Mouse (Mus musculus): ENCODE data around the gene Tbc1d1. TPM values are rescaled to one million over a fixed set of nuclear protein-coding genes. Genes with fewer than 3 reads are reported as not detected.
A peak's percentile ranks its signal among the peaks of the same experiment; 100 is the strongest.

Gene Tbc1d1
- polyA plus RNA-seq, 1 experiment from 2014 or later, result 32.3 TPM

DNA sequence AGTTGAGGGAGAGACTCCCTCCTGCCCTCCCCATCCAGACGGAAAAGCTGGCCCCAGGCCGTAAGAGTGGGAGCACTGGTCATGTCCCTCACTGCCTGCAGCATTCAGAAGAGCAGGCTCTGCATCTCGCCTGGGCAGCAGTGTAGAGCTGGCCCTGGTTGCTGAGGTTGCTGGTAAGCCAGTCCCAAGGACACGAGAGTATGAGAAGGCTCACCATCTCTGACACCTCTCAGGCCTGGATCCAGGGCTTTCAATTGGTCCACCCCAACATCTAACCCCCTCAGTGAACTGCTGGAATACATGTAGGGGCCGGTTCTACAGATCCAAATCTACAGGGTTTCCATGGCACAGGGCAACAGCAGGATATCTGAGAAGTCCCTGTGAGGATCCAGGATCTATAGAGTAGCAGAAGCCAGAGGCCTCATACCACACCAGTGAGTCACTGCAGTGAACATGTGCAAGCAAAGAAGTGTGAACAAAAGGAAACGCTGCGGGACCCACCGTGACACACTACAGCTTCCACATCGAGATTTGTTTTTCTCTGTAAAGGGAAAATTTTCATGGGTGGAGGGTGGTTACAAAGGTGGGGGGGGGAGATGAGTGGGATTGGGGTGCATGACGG, 9.6 kb upstream of the Tbc1d1 start:
- ATAC-seq, result 0 out of 2 replicates have a peak, but pooled peaks have one; percentile 5
- no peak overlapping the region for H3K9ac ChIP-seq
- H3K9me3 ChIP-seq, result no peaks in the 10 kb centered on the region
- H3K27ac ChIP-seq, result no peak overlapping the region
- H3K4me3 ChIP-seq (replicated peaks), result no peak overlapping the region
- no peaks in the 10 kb centered on the region for H3K36me3 ChIP-seq
- no peak overlapping the region for H3K4me2 ChIP-seq (replicated peaks)
- no peaks in the 10 kb centered on the region for H3K27me3 ChIP-seq (replicated peaks)
- no peaks in the 10 kb centered on the region for H3K4me1 ChIP-seq (replicated peaks)
- 70% methylated on average over 10 of the region's 10 CpGs for WGBS

DNA sequence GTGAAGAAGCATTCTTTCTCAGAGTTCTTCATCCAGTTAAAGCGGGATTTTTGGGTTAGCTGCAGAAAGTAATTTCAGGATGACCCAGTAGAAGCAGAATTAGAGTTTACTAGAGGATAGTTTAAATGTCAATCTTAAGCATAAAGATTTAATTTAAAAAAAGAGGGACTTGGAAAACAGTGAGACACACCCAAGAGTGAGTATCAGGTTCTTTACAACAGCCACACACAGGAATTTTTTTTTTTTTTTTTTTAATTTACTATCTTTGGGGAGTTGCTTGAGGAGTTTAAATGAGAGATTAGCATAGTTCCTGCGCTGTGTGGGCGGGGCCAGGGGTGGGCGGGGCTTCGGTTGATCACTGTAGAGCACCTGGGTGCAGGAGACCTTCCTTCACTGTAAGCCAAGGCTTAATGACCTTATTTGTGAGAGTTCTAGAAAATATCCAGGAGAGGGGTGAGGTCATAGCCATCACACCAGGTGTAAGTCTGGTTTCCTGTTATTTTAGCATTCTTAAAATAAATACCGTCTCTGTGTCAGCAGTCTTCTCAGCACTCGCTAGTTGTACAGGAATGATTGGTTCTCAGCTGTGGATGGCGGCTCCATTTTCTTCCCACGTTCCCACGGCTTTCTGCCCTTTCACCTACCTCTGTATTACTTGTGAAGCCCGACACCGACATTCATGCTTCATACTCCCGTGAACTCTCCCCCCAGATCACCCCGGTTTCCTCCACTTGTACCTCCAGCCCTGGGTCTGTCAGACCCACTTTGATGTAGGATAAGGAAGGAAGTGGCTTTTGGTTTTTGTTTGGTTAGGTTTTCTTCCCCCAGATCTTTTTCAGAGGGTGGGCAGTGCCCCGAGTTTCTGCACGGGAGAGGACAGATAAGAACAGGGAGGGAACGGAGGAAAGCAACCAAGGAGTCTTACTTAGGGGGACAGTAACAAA, 6.6 kb upstream of the Tbc1d1 start:
- no peaks in the 10 kb centered on the region for H3K36me3 ChIP-seq
- ATAC-seq, result peak; percentile 84
- H3K4me3 ChIP-seq (replicated peaks), result 0 out of 2 replicates have a peak overlapping the region, but pooled peaks have one; percentile 0
- no peak overlapping the region for H3K27ac ChIP-seq
- WGBS, result 17% methylated on average over 17 of the region's 17 CpGs
- H3K4me2 ChIP-seq (replicated peaks), result peak overlapping the region; percentile 53
- H3K9me3 ChIP-seq, result no peaks in the 10 kb centered on the region
- no peaks in the 10 kb centered on the region for H3K27me3 ChIP-seq (replicated peaks)
- no peak overlapping the region for H3K9ac ChIP-seq
- no peaks in the 10 kb centered on the region for H3K4me1 ChIP-seq (replicated peaks)

DNA sequence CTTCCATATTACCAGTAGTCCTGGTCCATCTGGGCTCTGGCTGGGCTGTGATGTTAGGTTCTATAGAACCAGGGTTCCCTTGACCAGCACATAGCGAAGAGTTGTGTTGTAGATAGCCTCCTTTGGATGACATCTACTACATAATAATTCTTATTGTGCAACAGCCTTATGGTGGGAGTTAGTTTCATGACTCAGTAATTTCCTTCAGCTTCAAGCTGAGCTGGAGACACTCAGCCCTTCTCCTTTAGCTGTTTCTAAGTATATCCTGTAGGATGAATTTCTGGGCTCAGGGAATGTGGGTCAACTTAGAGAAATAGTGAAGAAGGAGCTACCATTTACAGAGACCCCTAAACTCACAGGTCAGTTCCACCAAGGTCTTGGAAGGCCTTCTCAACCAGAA, 2.8 kb upstream of the Tbc1d1 start:
- H3K36me3 ChIP-seq, result no peaks in the 10 kb centered on the region
- no peak overlapping the region for H3K4me2 ChIP-seq (replicated peaks)
- H3K27me3 ChIP-seq (replicated peaks), result no peaks in the 10 kb centered on the region; the same call in 1 of the 2 replicates
- no peak for ATAC-seq
- H3K4me3 ChIP-seq (replicated peaks), result no peak overlapping the region
- H3K9ac ChIP-seq, result no peak overlapping the region
- H3K4me1 ChIP-seq (replicated peaks), result peaks cover 10% of the 10 kb centered on the region; the same call in 1 of the 2 replicates
- H3K27ac ChIP-seq, result no peak overlapping the region
- no peaks in the 10 kb centered on the region for H3K9me3 ChIP-seq
- 87% methylated on average over 1 of the region's 1 CpGs for WGBS

DNA sequence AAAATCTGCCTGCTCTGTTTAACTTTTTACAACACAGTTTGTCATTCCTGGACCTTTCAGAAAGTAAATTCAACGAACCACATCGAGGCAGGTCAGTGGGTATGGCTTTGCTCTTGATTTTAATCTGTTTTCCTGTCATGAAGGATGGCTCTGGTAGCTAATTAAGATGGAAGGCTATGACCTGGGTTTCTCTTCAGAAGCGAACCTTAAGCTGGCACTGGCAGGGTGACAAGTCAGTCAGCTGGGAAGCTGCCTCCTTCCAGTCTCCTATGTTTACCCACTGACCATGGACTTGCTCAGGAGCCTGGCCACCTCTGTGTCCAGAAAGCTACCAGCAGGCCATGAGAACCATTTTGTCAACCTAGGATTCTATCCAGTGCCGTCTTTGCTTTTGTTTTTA, 474 bp downstream of the Tbc1d1 start:
- WGBS, result 26% methylated on average over 4 of the region's 4 CpGs
- H3K27ac ChIP-seq, result peak overlapping the region; percentile 86
- H3K9me3 ChIP-seq, result no peaks in the 10 kb centered on the region
- H3K4me3 ChIP-seq (replicated peaks), result 0 out of 2 replicates have a peak overlapping the region, but pooled peaks have one; percentile 1
- ATAC-seq, result no peak
- H3K9ac ChIP-seq, result no peak overlapping the region
- no peaks in the 10 kb centered on the region; the same call in 1 of the 2 replicates for H3K27me3 ChIP-seq (replicated peaks)
- no peaks in the 10 kb centered on the region for H3K36me3 ChIP-seq
- H3K4me1 ChIP-seq (replicated peaks), result peaks cover 15% of the 10 kb centered on the region; the same call in 1 of the 2 replicates
- H3K4me2 ChIP-seq (replicated peaks), result peak overlapping the region; percentile 45

DNA sequence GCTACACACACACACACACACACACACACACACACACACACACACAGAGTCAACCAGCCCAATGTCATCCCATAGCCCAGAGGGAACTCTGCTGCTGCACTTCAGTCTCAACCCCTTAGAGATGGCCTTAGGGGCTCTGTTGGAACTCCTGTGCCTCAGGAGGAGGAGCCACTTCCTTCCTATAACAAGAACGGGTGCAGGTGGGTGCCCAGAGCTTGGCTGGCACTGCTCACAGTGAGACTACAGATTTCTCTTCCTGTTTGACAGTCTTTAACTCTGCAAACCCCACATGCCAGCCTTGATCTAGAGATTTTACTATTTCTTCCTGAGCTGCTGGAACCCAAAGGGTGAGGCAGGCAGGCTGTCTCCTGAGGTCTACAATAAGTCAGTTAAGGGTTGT, 1.8 kb downstream of the Tbc1d1 start:
- Histone ChIP-seq H3K27ac (no peak overlapping the region), H3K4me1 (replicated peaks) (peaks cover 15% of the 10 kb centered on the region; the same call in 1 of the 2 replicates), H3K4me3 (replicated peaks) (no peak overlapping the region), H3K36me3 (no peaks in the 10 kb centered on the region), H3K9me3 (no peaks in the 10 kb centered on the region), H3K9ac (no peak overlapping the region), H3K27me3 (replicated peaks) (no peaks in the 10 kb centered on the region; the same call in 1 of the 2 replicates), H3K4me2 (replicated peaks) (0 out of 2 replicates have a peak overlapping the region, but pooled peaks have one; percentile 4)
- 50% methylated on average over 1 of the region's 1 CpGs for WGBS
- no peak for ATAC-seq

DNA sequence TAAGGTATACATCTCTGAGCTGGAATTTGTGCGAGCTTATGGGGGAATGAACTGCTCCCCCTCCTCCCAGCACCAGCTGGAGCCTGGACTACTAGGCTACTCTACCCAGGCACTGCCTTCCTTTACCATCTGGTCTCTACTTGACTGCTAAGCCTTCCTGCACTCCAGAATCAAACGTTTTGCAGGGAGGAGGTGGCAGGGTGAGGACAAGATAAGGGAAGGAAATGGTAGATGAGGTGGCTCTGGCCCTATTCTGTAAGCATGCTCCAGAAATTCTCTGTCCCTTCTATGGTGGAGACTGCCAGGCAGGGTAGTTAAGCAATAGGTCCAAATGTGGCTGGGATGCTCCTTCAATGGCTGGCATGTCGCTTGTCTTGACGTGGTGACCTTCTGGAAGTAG, 2.4 kb downstream of the Tbc1d1 start:
- no peak overlapping the region for H3K9ac ChIP-seq
- H3K4me2 ChIP-seq (replicated peaks), result peak overlapping the region; percentile 98
- ATAC-seq, result no peak
- WGBS, result 55% methylated on average over 4 of the region's 4 CpGs
- H3K4me3 ChIP-seq (replicated peaks), result no peak overlapping the region
- no peak overlapping the region; the same call in 1 of the 2 replicates for H3K27ac ChIP-seq
- H3K4me1 ChIP-seq (replicated peaks), result peaks cover 15% of the 10 kb centered on the region; the same call in 1 of the 2 replicates
- H3K27me3 ChIP-seq (replicated peaks), result no peaks in the 10 kb centered on the region; the same call in 1 of the 2 replicates
- H3K9me3 ChIP-seq, result no peaks in the 10 kb centered on the region
- H3K36me3 ChIP-seq, result no peaks in the 10 kb centered on the region

DNA sequence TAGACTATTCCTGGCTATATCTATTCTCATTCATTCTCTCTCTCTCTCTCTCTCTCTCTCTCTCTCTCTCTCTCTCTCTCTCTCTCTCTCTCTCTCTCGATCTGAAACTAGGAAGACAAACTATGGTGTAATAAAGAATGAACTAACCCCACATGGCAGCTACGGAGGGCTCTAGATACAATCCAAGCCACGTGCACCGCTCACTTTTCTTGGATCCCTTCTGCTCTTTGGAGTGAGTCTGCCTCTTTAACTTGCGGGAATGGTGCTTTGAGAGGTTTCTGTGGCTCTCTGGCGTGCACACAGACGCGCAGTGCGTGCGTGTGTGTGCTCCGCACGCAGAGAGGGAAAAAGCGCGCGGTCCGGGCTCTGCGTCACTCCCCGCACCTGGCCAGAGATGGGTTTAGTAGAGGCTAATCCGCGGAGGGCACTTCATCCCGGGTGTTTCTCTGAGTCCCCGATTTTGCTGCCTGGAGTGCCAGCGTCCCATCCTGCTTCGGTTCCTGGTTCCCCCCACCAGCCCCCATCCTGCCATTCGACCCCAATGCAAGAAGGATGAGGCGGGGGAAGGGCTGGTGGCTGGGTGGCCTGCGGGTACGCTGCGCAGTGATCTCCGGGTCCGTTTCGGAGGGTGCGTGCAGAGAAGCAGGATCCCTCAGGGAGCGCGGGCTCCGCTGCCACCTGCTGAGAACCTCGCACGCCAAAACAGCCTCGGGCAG, 3.1 kb downstream of the Tbc1d1 start:
- Histone ChIP-seq H3K4me2 (replicated peaks) (peak overlapping the region; percentile 98), H3K27me3 (replicated peaks) (no peaks in the 10 kb centered on the region; the same call in 1 of the 2 replicates), H3K9me3 (no peaks in the 10 kb centered on the region), H3K9ac (peak overlapping the region; percentile 67), H3K36me3 (no peaks in the 10 kb centered on the region), H3K4me3 (replicated peaks) (peak overlapping the region; percentile 80), H3K27ac (peak overlapping the region; percentile 51; the same call in 1 of the 2 replicates), H3K4me1 (replicated peaks) (peaks cover 15% of the 10 kb centered on the region; the same call in 1 of the 2 replicates)
- WGBS, result under 1% methylated on average over 39 of the region's 39 CpGs
- ATAC-seq, result peak; percentile 39

DNA sequence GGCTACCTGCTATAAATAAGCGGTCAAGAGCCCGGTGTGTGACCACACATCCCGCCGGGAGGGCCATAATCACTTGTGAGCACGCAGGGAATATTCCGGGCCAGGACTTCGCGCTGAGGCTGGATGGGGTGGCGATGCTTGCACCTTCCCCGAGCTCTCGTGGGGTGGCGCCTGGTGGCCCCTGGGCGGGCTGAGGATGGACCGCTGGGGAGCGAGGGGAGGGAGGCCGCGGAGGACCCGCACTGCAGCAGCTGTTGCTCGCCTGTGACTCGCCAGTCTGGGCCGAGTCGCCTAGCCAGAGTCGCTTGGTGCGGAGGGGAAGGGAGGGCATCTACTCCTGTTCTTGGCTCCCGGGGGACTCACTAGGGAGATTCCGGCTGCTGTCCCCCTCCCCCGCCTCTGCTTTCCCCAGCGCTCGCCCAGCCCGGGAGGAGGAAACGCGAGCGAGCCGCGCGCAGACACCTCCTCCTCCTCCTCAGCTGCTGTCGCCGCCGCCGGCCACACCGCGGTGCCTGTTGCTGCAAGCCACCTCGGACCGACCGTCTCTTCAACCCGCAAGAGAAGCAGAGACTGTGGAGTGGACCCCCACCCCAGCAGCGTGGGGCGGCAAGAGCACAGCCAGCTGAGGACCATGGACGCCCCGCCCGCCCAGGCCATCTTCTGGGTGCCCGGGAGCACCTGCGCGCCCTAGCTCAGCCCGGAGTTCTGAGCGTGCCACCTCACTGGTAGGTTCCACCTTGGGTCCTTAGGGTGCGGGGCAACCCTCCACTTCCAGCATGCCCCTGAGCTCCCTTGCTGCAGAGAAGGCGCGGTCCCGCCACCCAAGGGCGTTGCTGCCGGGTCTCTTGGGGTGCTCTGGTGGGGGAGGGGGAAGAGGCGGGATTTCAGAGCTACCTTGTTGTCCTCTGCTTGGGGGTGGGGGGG, 3.9 kb downstream of the Tbc1d1 start:
- H3K27ac ChIP-seq, result peak overlapping the region; percentile 51

DNA sequence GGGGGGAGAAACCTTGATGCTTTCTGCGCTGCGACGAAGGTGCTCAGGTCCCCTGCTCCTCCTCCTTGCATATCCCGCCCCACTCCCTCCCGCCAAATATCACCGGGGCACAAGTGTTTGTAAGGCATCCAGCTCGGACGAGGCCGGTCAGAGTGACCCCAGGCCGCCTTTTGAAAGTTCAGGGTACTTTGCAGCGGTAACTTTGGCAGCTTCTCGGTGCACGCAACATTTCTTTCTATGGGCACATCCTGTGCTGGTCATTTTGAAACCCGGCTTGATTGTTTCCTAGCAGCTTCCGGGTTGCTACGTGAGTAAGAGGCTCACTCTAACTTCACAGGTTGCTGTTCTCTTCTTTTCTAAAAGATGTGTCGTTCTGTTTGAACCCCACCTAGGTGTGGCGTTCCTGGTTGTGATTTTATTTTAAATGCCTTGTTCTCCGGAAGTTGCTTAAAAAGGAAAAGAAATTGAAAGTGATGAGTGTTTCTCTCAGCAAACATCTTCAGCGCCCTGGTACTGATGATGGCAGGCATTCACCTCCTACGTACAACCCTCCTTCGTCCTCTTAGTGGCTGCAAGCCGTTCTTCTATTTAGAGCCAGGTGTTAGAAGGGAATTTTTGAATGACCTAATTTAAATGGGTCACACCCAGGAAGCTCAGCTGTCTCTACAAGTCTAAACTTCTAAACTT, 4.7 kb downstream of the Tbc1d1 start:
- Histone ChIP-seq H3K4me2 (replicated peaks) (peak overlapping the region; percentile 98), H3K4me1 (replicated peaks) (peaks cover 12% of the 10 kb centered on the region; the same call in 1 of the 2 replicates), H3K9ac (peak overlapping the region; percentile 67), H3K9me3 (no peaks in the 10 kb centered on the region), H3K27ac (0 out of 2 replicates have a peak overlapping the region, but pooled peaks have one; percentile 32), H3K27me3 (replicated peaks) (no peaks in the 10 kb centered on the region; the same call in 1 of the 2 replicates), H3K36me3 (no peaks in the 10 kb centered on the region), H3K4me3 (replicated peaks) (peak overlapping the region; percentile 80)
- WGBS, result under 1% methylated on average over 23 of the region's 23 CpGs
- ATAC-seq, result 0 out of 2 replicates have a peak, but pooled peaks have one; percentile 5

More for the DNA sequence above, 3.9 kb downstream of the Tbc1d1 start:
- no peaks in the 10 kb centered on the region for H3K36me3 ChIP-seq
- H3K4me2 ChIP-seq (replicated peaks), result peak overlapping the region; percentile 98
- no peaks in the 10 kb centered on the region for H3K9me3 ChIP-seq
- H3K4me1 ChIP-seq (replicated peaks), result peaks cover 15% of the 10 kb centered on the region; the same call in 1 of the 2 replicates
- 0% methylated on average over 54 of the region's 63 CpGs for WGBS
- H3K4me3 ChIP-seq (replicated peaks), result peak overlapping the region; percentile 80
- no peaks in the 10 kb centered on the region; the same call in 1 of the 2 replicates for H3K27me3 ChIP-seq (replicated peaks)
- peak; percentile 73 for ATAC-seq
- peak overlapping the region; percentile 67 for H3K9ac ChIP-seq

DNA sequence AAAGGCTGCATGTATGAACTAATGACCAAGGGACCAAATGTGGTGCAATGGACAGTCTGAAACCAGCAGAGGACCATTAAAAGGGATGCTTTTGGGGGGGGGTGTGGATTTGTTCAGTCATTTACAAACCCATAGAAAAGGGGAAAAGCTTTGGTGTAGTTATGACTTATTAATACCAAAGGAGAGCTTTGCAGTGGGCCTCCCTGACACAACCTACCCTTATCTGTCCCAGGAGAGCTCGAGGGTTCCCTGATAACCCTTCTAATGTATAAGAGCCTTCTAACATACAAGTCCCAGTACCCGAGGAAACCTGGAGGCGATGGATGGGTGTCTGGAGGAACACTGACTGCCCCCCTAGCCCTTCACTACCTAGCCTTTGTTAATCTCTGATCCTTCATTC, 5.8 kb downstream of the Tbc1d1 start:
- ATAC-seq, result no peak
- Histone ChIP-seq H3K27me3 (replicated peaks) (no peaks in the 10 kb centered on the region; the same call in 1 of the 2 replicates), H3K4me3 (replicated peaks) (peak overlapping the region; percentile 80; the same call in 1 of the 2 replicates), H3K4me2 (replicated peaks) (peak overlapping the region; percentile 98), H3K9ac (no peak overlapping the region; the same call in 1 of the 2 replicates), H3K4me1 (replicated peaks) (peaks cover 6% of the 10 kb centered on the region; the same call in 1 of the 2 replicates), H3K9me3 (no peaks in the 10 kb centered on the region), H3K27ac (no peak overlapping the region), H3K36me3 (no peaks in the 10 kb centered on the region)
- WGBS, result 71% methylated on average over 3 of the region's 3 CpGs

Measured in intestine, embryonic 15.5 days (tissue).